Mouse (Mus musculus) lung, postnatal 0 days (tissue): ENCODE results near the gene Ankrd13a. TPM values are rescaled to one million over a fixed set of nuclear protein-coding genes. Genes with fewer than 3 reads are reported as not detected.

ENCODE experiments used
- ATAC-seq: fragments of 200-750 bp; cut with Nextera tagmentation; 2 replicates; pipeline ENCODE4 v1.8.0; 2017; ENCODE audit warnings: moderate library complexity
- DNase-seq: peaks from one replicate; pipeline ENCODE4 v3.0.0-alpha.2; 2016; ENCODE audit warnings: low spot score
- H3K27ac ChIP-seq: fragments of 300-500 bp; sonication (generic); 2 replicates; pipeline ENCODE4 v1.5.1; 2014; ENCODE audit warnings: antibody characterized with exemption, mild to moderate bottlenecking, low read length, mixed read lengths
- H3K27me3 ChIP-seq: fragments of 300-500 bp; sonication (generic); replicated peaks from 2 replicates; pipeline ENCODE4 v1.6.1; 2014; ENCODE audit warnings: low read length, mixed read lengths; ENCODE audit not compliant: insufficient read depth
- H3K36me3 ChIP-seq: fragments of 300-500 bp; sonication (generic); 2 replicates; pipeline ENCODE4 v1.6.1; 2014; ENCODE audit warnings: low read length, mixed read lengths; ENCODE audit not compliant: insufficient read depth
- H3K4me1 ChIP-seq: fragments of 300-500 bp; sonication (generic); 2 replicates; pipeline ENCODE4 v1.6.1; 2014; ENCODE audit warnings: antibody characterized with exemption, low read depth, low read length, mixed read lengths; ENCODE audit not compliant: insufficient read depth
- H3K4me2 ChIP-seq: fragments of 300-500 bp; sonication (generic); replicated peaks from 2 replicates; pipeline ENCODE4 v1.6.1; 2014; ENCODE audit warnings: low read depth, mild to moderate bottlenecking, low read length, moderate library complexity, mixed read lengths
- H3K4me3 ChIP-seq: fragments of 300-500 bp; sonication (generic); 2 replicates; pipeline ENCODE4 v1.5.1; 2014; ENCODE audit warnings: low read depth, low read length
- H3K9ac ChIP-seq: fragments of 300-500 bp; sonication (generic); replicated peaks from 2 replicates; pipeline ENCODE4 v1.6.1; 2014; ENCODE audit warnings: low read depth, mild to moderate bottlenecking
- H3K9me3 ChIP-seq: fragments of 300-500 bp; sonication (generic); 2 replicates; pipeline ENCODE4 v1.6.1; 2016; ENCODE audit warnings: low read length, mixed read lengths
- CTCF ChIP-seq: IDR thresholded peaks from 2 replicates; pipeline ENCODE4 v1.5.1; 2016; ENCODE audit warnings: antibody characterized with exemption, mild to moderate bottlenecking
- EP300 ChIP-seq: IDR thresholded peaks from 2 replicates; pipeline ENCODE4 v1.6.1; 2016; ENCODE audit warnings: antibody characterized with exemption, mild to moderate bottlenecking, control low read depth
- WGBS: fragments of 180-500 bp; shearing (Covaris S2); extraction: QIAGEN DNeasy Blood & Tissue Kit; methylation state at CpG from one replicate; pipeline ENCODE4 v1.1.7; 2014; 5-methylcytosine and 5-hydroxymethylcytosine counted together
- polyA plus RNA-seq: library from polyadenylated mRNA; unstranded; fragments of >200 nt; fragmentation: Nextera tagmentation; extraction: Ambion mirVana; gene quantifications from 2 replicates; pipeline ENCODE4 v1.2.1, GENCODE M21; 2015

The Ankrd13a gene
- polyA plus RNA-seq, 1 experiment from 2014 or later = 115 TPM

DNA sequence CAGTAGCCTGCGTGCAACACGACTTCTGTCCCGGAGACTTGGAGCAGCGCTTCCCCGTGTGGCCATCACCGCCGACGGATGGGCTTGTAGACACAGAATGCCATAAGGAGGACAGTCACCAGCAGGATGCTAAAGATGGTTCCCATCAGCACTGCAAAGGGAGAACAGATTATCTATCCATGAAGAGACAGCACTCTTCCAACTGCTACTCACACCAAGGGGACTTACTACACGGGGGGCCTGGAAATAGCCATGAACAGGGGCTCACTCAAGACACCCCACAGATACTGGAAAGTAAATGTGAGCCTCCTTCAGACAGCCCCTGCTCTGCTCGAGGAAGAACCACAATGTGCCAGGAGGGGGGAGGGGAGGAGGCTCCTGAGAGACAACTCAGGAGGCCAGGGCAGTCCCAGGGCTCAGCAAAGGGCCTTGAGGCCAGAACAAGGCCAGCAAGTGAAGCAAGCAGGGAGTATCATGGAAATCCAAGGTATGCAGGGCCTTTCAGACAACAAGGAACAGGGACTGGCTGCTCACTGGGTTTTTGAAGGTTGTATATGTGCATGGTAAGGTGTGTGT lies 34.8 kb downstream of the Ankrd13a start:
- DNase-seq (no peak), ATAC-seq (no peak)
- Histone ChIP-seq H3K27ac (no peak overlapping the region), H3K9me3 (no peaks in the 10 kb centered on the region), H3K4me3 (no peak overlapping the region), H3K4me2 (no peak overlapping the region), H3K9ac (no peak overlapping the region), H3K4me1 (peaks cover 4% of the 10 kb centered on the region; the same call in 1 of the 2 replicates), H3K27me3 (no peaks in the 10 kb centered on the region), H3K36me3 (peaks cover 2% of the 10 kb centered on the region)
- TF ChIP-seq CTCF (no peak), EP300 (no peak)
- WGBS = 75% methylated on average over 10 of the region's 10 CpGs

GRCm38 (mm10) chr5:114809826-114810225 lies 35.3 kb downstream of the Ankrd13a start:
- Histone ChIP-seq H3K4me3 (no peak overlapping the region), H3K9me3 (no peaks in the 10 kb centered on the region), H3K27ac (no peak overlapping the region), H3K9ac (no peak overlapping the region), H3K4me2 (no peak overlapping the region), H3K27me3 (no peaks in the 10 kb centered on the region), H3K4me1 (peaks cover 4% of the 10 kb centered on the region; the same call in 1 of the 2 replicates), H3K36me3 (no peaks in the 10 kb centered on the region)
- WGBS = 92% methylated on average over 5 of the region's 5 CpGs
- ATAC-seq (no peak), DNase-seq (no peak)
- TF ChIP-seq CTCF = no peak
- no peak for TF ChIP-seq EP300

DNA sequence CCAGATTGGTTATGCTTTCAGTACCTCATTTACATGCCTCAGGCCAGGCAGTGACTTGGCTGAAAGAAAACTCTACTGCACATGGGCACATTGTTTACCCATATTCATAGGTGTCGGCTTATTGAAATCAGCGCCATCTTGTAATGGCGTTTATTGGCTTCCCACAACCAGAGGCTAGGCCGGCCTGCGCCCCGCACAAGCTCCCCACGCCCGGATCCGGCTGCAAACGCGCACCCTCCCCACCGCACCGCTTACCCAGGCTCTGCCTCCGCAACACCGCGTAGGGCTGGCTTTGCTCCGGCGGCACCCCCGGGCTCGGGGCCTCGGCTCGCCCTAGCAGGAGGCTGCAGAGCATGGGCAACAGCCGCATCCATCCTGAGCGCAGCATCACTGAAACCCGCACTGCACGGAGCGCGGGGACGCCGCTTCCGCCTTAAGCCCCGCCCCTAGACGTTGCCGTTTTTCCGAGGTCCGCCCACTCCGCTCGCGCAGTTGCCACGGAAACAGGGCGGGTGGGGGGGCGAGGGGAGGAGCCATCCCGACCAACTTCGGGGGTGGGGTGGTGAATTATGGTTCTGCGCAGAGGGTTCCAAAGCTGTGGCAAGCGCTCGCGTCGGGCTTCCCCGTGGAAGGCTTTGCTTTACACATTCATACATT lies 39.2 kb downstream of the Ankrd13a start:
- H3K27me3 ChIP-seq = no peaks in the 10 kb centered on the region
- H3K9me3 ChIP-seq = no peaks in the 10 kb centered on the region
- no peaks in the 10 kb centered on the region for H3K4me1 ChIP-seq
- WGBS = under 1% methylated on average over 44 of the region's 50 CpGs
- ATAC-seq (peak; percentile 97), DNase-seq (peak; percentile 91)
- H3K4me3 ChIP-seq = peak overlapping the region; percentile 84
- peak overlapping the region; percentile 86 for H3K27ac ChIP-seq
- peak overlapping the region; percentile 71 for H3K9ac ChIP-seq
- no peak for TF ChIP-seq EP300
- no peak for TF ChIP-seq CTCF
- peak overlapping the region; percentile 79 for H3K4me2 ChIP-seq
- H3K36me3 ChIP-seq = no peaks in the 10 kb centered on the region

DNA sequence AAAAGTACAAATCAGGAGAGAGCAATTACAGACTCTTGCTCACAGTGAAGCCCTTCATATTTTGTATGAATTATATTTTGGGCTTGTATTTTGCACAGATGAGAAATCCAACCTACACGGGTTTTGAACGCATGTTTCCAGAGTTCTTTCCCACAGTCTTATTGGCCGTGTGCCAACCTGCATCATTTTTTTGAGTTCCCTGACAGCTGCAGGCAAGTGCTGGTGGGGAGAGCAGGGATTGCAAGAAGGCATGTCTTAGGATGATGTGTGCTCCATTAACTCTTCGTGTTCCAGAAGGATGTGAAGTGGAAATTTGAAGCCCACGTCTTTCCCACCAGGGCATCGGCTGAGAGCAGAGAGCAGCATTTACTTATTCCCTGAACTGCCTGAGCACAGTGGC lies 42.1 kb downstream of the Ankrd13a start:
- Histone ChIP-seq H3K4me3 (no peak overlapping the region), H3K4me2 (no peak overlapping the region), H3K27me3 (no peaks in the 10 kb centered on the region), H3K9ac (no peak overlapping the region), H3K4me1 (no peaks in the 10 kb centered on the region), H3K9me3 (no peaks in the 10 kb centered on the region), H3K36me3 (no peaks in the 10 kb centered on the region), H3K27ac (no peak overlapping the region)
- ATAC-seq (no peak), DNase-seq (no peak)
- TF ChIP-seq EP300 = no peak
- WGBS = 60% methylated on average over 6 of the region's 6 CpGs

DNA sequence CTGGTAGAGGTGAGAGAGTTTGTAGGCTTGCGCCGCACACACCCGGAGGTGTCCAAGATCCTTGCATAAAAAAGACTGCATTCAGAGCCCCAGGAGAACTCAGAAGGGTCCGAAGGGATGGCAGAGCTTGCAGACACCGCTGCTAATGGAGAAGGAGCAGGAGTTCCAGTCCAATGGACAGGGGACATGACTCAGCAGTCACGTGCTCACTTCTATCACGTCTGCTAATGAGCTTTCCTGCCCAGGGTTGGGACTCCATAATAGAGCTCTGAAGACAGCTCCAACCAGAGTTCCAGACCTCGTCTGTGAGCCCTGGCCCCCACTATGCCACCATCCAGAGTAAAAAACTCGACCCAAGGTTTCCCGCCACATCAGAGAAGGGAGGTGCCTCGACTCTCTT lies 43.6 kb downstream of the Ankrd13a start:
- DNase-seq = no peak
- WGBS = 76% methylated on average over 10 of the region's 11 CpGs
- Histone ChIP-seq H3K4me3 (no peak overlapping the region), H3K27ac (no peak overlapping the region), H3K4me2 (no peak overlapping the region), H3K36me3 (no peaks in the 10 kb centered on the region), H3K4me1 (no peaks in the 10 kb centered on the region), H3K27me3 (no peaks in the 10 kb centered on the region), H3K9me3 (no peaks in the 10 kb centered on the region), H3K9ac (no peak overlapping the region)
- ATAC-seq = no peak
- no peak for TF ChIP-seq EP300
- TF ChIP-seq CTCF = no peak

- no peaks in the 10 kb centered on the region for H3K9me3 ChIP-seq
- no peaks in the 10 kb centered on the region for H3K27me3 ChIP-seq
- DNase-seq (peak; percentile 77), ATAC-seq (peak; percentile 75)
- H3K4me2 ChIP-seq = peak within 1 kb of the TSS; percentile 72
- H3K9ac ChIP-seq = no peak within 1 kb of the TSS; the same call in 1 of the 2 replicates
- peaks cover 7% of the 10 kb centered on the region; the same call in 1 of the 2 replicates for H3K4me1 ChIP-seq
- H3K4me3 ChIP-seq = peak within 1 kb of the TSS; percentile 43
- WGBS = 7% methylated on average over 52 of the region's 53 CpGs
- TF ChIP-seq EP300 (no peak), CTCF (no peak)
- no peak within 1 kb of the TSS for H3K27ac ChIP-seq
- H3K36me3 ChIP-seq = no peaks in the 10 kb centered on the region
These were observed 48.6 kb downstream of the Ankrd13a start, which contains the start of gene 1500011B03Rik for GRCm38 (mm10) chr5:114822796-114823688. 1500011B03Rik (minus strand) TSS chr5:114823468.
